Mouse (Mus musculus): ENCODE results near the gene Cdk5r2.

The Cdk5r2 gene

DNA sequence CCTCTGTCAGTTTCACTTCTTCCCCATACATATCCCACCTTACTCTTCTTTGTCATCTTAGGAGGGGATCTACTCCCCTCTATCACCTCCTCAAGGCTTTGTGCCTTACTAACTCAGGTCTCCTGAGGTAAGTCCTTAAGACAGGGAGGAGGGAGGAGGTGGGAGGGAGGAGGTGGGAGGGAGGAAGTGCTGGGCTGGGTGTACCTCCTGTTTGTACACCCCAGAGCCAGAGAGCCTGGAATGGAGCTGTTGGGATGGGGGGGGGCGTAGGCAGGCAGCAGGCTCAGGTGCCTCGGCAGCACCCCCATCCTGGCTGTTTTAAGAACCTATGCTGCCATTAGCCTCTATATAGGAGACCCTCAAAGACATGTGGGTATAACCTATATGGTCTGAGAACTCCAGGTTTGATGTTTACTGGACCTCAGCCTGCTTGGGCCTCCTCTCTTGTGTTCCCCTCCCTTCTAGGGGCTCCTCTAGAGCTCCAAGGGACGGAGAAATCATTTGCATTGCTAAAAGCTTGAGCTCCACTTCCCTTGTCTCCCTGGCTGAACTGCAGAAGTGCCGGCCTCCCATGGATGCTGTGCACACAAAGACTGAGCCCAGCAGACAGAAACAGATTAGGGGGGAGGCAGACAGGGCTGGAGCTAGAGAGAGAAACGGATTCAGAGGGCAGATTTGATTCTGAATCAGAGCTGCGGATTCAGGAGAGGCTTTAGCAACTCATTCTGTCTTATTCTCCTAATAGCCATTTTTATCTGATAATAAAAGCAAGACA is 3.5 kb upstream of the Cdk5r2 start:
- peak; percentile 63 to 64 for DNase-seq (ENCODE audit: low spot score in 2 of 2)

DNA sequence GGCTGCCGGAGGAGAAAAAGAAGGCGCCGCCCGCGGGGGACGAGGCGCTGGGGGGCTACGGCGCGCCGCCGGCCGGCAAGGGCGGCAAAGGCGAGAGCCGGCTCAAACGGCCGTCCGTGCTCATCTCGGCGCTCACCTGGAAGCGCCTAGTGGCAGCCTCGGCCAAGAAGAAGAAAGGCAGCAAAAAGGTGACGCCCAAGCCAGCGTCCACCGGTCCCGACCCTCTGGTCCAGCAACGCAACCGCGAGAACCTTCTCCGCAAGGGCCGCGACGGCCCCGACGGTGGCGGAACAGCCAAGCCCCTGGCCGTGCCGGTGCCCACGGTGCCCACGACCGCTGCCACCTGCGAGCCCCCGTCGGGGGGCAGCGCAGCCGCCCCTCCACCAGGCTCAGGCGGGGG is 422 bp downstream of the Cdk5r2 start:
- no peak for DNase-seq (ENCODE audit: low spot score in 2 of 2)

DNA sequence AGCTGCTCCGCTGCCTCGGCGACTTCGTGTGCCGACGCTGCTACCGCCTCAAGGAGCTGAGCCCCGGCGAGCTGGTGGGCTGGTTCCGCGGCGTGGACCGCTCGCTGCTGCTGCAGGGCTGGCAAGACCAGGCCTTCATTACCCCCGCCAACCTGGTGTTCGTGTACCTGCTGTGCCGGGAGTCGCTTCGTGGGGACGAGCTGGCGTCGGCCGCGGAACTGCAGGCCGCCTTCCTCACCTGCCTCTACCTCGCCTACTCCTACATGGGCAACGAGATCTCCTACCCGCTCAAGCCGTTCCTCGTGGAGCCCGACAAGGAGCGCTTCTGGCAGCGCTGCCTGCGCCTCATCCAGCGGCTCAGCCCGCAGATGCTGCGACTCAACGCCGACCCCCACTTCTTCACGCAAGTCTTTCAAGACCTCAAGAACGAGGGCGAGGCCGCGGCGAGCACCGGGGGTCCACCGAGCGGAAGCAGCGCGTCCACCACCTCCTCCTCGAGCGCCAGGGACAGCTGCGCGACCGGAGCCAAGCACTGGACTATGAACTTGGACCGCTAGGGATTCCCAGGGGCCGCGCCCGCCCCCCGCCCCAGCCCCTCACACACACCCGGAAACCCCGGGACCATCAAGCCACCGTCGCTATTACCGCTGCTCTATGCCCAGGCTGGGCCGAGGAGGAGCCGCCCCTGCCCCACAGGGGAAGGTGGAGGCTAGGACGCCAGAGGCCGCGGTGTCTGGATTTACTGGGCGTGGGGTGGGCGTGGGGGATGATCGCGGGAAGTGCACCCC is 1.1 kb downstream of the Cdk5r2 start:
- DNase-seq (ENCODE audit: low spot score in 2 of 2), result peak in 1 of 2 experiments; percentile 31

DNA sequence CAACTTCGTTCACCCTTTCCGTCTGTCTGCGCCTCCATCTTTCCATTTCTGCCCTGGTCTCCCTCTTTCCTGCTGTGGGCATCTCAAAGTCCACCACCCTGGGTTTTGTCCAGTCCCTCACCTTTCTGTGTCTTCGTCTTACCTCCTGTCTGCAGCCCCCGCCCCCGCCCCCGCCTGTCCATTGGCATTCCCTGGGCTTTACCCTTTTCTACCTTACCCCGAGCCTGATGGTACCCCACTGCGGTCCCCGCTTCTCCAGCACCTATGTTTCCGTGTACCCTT is 1.6 kb downstream of the Cdk5r2 start:
- no peak for DNase-seq (ENCODE audit: low spot score in 2 of 2)

DNA sequence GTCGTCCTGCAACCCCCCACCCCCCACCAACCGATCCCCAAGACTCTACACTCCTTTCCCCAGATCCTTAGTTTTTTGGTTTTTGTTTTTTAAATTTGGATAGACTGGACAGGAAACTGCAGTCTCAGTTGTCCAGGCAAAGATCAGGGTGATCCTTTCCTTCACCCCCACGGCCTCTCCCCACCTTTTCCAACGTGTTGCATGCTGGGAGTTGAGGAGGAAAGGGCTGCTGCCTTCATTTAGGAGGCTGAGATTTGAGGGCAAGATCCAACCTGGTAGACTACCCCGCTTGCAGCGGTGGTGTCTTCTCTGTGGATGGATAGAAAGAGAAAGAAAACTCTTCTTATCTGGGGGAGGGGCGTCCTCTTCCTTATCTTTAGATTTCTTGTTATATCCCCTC is 2.1 kb downstream of the Cdk5r2 start:
- DNase-seq (ENCODE audit: low spot score in 2 of 2), result no peak

DNA sequence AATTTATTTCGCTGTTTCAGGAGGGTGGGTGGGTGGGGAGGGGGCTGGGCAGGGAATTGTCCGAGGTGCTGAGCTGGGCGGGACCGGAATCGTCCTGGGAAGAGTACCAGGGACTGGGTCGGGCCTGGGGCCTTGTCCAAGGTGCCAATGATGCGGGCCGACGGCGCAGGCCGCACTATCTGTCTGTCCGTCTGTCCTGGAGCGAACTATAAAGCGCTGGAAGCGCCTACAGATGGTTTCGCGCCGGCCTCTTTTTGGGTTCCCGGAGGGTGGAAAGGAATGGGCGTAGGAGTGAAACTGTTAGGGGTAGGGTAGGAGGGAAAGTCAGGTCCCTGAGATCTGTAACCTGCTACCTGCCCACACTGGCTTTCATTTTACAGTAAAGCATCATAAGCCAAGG is 2.5 kb downstream of the Cdk5r2 start:
- DNase-seq (ENCODE audit: low spot score in 2 of 2), result peak in 1 of 2 experiments; percentile 33

DNA sequence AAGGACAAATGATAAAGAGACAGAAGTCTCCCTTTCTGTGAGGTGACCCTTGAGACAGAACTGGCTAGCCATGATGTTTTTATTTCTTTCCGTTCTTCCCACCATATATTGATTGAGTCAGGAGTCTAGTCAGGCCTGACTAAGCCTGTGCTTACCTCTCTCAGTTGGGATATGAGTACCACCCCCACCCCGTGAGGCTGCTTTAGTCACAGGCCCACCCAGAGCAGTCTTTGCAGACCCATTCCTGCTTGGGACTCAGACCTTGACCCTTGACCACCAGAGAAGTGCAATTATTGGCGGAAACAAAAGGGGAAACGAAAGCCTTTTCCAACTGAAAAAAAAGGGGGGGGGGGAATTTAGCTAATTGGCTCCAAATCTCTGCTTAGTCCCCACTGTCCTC is 2.9 kb downstream of the Cdk5r2 start:
- no peak for DNase-seq (ENCODE audit: low spot score in 2 of 2)

DNA sequence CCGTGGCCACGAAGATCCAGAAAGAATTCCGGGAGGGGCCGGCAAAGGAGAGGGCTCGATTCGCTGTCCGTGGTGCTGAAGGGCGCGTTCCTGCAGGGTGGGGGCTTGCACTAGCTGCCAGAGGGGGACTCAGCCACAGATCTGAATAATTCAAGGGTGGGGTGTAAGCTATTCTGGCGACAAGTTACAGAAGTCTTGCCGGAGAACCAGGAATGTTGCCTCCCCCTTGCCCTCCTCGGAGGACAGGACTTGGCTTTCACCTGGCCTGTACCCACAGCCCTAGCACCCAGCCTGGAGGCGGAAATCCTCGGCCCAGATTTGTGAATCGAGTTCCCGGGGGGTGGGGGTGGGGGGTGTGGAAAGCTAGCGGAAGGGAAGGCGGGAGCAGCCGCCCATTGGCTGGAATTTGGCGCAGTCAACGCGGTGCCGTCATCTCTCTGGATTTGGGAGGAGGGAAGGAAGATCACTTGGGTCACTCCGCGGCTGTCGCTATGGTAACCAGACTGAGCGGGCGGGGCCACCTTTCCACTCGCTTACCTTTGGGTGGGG is 3.5 kb downstream of the Cdk5r2 start:
- peak; percentile 86 to 90 for DNase-seq (ENCODE audit: low spot score in 2 of 2)

DNA sequence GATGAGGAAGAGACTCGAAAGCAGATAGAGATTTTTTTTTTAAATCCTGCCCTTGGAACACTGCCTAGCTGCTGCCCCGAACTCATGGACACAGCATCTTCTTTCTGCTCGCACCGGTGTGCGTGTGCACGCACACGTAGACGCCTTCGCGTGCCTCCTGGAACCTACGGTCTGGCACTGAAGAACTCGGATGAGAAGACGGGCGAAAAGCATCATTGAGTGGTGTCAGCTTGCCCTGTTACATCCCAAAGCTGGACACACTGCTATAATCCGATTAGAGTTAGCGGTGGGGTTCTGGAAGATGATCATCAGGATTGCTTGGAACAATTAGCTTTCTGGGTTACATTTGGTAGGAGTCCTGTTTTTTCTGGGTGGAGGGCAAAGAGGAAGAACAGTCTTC is 4.1 kb downstream of the Cdk5r2 start:
- DNase-seq (ENCODE audit: low spot score in 2 of 2), result peak in 1 of 2 experiments; percentile 25

DNA sequence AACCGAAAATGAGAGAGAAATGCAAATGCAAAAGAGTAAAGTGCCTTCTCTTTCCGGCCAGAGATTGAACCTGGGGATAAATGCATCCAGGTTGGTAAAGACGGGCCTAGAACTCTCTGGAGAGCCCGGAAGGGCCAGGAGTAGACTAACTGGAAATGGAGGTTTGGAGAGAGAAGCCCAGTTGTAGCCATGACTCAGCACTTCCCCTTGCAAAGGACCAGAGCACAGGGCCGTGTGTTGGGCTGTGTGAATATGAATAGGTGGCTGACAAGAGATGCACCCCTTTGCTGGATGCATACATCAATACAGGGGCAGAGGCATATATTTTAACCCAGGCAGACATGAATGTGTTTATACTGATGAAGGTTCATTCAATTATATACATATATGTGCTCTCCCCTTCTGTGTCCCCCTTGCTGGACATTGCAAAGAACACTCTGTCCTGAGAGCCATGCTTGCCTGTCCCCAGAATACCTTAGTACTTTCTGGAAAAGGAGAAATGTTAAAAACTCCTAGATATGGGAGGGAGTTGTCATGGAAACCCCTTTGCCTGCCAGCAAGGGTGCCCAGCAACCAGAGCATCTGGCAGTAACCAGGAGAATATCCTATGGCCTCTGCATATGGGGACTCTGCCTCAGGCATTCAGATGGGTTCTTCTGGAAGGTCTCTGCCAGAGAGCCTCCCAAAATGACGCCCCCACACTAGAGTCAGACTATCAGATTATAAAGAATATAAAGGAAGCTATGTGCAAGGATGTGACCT is 4.7 kb downstream of the Cdk5r2 start:
- DNase-seq (ENCODE audit: low spot score in 2 of 2), result peak in 1 of 2 experiments; percentile 48

DNA sequence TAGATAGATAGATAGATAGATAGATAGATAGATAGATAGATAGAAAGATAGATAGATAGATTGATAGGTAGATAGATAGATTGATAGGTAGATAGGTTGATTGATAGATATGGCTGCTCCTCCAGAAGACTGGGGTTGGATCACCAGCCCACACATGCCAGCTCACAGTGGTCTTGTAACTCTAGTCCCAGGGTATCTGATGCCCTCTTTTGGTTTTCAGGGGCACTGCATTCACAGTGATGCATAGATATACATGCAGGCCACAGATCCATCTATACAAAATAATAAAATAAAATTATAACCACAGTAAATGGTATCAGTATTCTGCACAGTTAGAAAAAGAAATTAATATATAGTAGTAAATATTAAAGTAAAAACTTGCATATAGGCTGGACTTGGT is 7.0 kb downstream of the Cdk5r2 start:
- DNase-seq (ENCODE audit: low spot score in 2 of 2), result no peak

DNA sequence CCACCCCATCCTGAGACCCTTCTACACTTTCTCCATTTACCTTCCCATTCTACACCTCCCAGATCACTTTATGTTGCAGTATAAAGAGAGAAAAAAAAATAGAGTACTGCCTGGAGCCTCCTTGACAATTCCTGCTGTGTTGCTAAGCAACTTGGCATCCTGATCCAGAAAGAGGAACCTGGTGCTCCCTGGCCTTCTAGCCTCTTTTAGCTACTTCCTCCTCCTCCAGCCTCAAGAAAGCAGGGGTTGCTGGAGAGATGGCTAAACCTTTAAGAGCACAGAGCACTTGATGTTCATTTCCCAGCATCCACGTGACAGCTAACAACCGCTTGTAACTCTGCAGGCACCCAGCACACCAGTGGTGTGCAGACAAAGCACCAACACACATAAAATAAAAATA is 17.5 kb downstream of the Cdk5r2 start:
- DNase-seq (ENCODE audit: low spot score in 2 of 2), result no peak

DNA sequence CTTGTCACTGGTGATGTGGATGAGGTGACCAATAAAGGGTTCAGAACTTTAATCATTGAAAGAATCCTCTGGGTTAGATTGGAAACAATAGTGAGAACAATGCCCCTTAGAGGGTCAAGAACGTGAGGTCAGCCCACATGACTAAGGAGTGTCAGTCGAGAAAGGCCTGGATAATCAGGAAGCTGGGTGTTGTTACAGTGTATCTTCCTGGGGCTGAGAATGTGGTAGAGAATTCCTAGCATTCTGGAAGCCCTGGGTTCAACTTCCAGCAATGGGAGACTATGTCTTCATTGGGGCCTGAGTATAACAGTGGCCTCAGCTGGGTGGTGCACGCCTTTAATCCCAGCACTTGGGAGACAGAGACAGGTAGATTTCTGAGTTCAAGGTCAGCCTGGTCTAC is 22.5 kb downstream of the Cdk5r2 start:
- DNase-seq (ENCODE audit: low spot score in 2 of 2), result no peak

DNA sequence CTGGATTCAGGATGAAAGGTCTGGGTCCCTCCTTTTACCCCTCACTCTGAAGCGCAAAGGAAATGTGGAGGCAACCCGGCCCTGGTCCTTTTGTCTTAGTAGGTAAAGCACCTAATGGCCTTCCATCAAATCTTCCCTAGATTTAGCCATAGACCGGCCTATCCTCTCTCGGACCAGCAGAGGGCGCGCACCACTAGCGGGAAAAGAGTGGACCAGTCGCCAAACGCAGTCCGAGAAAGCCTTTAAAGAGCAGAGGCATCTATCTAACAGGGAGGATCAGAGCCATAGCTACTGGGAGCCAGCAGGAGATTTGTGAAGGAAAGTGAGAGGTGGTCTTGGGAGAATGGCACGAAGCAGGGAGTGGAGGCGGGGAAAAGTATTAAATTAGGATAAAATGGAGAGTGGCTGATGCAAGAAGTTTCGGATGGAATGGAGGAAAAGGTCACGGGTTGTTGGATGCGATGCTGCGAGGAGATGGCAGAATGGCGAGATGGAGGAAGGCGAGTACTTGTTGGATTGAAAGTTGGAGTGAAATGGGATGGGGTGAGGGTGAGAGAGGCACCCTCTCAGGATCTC is 26.1 kb downstream of the Cdk5r2 start:
- peak; percentile 69 to 71 for DNase-seq (ENCODE audit: low spot score in 2 of 2)

DNA sequence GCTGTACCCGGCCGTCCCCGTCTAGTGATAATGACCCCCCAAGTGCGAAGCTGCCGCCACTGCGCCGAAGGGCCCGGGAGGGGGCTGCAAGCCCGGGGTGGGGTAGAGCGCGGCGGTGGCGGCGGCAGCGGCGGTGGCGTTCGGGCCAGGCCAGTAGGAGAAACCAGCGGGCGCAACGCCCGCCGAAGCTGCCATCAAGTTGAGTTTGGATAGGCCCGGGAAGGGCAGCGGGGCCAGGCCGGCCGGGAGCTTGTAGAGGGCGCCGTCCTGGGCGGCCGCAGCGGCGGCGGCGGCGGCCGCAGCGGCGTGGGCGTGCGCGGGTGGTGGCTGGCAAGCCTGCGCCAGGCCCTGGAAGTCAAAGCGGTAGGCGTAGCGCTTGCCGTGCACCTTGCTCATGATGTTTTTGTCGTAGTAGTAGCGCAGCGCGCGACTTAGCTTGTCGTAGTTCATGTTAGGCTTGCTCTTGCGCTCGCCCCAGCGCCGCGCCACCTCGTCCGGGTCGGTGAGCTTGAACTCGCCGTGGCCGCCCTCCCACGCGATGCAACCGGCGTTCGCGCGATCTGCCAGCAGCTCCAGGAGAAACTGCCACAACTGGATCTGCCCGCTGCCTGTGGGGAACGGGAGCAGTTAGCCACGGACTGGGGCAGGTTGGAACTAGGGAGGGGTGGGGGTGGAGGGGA is 27.5 kb downstream of the Cdk5r2 start:
- DNase-seq (ENCODE audit: low spot score in 2 of 2), result no peak

DNA sequence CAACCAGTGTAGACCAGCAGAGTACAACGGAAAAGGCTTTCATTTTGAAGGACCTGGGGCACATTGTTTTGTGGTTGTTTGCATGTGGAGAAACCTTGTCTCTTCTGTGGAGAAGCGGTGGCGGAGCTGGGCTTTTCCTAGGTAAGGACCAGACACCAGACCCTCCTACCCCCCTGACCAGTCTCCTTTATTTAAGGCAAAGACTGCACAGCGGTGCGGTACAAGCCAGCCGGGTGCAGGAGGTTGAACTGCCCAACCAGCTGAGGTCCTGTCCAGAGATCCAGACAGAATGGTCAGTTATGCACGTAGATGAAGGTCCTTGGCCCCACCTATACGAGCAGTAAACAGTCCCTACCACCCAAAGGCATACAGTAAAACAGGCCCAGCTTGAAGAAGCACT is 28.1 kb downstream of the Cdk5r2 start:
- DNase-seq (ENCODE audit: low spot score in 2 of 2), result no peak

DNA sequence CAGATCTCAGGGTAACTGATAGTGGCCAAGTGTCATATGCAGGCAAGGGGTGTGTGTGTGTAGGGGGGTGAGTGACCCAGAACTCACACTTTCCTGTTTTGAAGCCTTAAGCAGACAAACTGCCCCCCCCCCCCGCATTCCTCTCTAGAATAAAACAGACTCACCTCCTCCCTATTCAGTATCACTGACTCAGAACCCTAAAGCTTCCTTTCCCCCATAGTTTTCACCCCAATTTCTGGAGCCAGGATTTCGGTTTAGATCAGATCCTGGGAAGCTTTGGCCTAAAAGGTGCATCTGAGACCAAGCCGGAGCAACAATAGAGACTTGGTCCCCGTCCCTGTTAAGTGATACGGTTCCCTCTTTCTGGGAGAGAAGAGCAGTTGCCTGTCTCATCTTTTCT is 28.7 kb downstream of the Cdk5r2 start:
- DNase-seq (ENCODE audit: low spot score in 2 of 2), result no peak

DNA sequence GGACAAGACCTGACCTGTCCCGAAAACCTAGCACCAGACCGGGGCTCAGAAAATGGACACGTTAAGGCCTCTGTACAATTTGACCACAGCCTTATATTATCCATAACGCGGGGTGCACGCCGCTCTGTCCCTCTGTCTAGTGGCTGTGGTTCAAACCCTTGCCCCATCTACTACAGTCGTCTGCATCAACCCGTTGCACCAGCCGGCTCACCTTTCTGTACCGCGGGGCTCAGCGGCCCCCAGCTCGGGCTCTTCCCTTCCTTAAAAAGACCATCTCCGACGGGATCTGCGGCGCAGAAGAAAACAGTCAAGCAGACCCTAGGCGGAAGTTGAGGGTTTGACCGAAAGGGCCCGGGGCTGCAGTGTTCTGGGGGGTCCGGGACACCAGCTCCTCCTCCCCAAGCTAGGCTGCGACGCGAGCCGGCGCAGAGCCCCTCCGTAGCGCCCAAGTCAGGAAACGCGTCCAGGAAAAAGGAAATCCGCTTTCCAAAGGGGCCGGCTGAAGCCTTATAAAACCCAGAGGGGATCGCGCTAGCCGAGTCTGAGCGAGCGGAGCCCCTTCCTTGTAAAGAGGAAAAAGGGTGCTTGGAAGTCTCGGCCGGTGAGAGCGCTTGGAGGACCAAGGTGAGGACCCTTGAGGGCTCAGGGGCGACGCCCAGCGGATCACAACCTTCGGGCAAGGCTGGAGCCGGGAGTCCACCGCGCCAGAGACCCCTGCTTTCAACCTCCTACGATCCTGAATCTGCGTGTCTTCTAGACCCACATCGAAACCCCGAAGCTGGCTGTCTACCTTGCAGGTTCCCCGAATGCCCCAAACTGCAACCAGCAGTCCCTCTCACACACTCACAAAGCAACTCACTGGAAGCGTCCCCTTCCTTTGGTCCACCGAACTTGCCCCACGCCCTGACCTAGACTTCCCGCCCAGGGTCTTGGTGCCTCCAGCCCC is 29.7 kb downstream of the Cdk5r2 start:
- no peak for DNase-seq (ENCODE audit: low spot score in 2 of 2)

DNA sequence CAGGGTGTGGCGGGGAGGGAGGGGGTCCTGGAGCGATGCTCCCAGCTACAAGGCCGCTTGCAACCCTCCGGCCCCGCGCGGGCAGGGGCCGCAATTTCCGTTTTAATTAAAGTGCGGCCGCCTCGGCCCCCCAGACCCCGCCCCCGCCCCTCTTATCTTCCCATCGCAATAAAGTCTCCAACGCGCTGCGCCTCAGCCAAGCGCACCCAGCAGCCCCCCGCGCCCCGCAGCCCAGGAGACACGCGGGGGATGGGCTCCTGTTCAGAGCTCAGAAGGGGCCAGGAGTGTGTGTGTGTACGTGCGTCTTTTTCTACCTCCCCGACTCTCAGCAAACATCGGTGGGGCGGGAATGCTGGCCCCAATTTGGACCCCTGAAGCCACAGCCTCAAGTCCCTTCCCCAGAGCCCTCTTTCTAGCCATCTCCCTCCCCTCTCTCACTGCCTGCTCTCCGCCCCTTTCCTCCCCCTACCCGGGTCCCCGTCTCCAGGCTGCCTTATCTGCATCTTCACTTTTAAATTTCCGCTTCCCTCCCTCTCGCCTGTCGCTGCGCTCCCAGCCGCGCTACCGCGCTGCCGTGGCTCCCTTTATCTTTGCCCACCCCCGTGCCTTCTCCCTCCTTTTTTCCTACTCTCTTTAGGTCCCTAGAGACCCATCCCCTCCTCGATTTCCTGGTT is 30.8 kb downstream of the Cdk5r2 start, which contains the start of gene Fev:
Fev (minus strand) TSS at position 51 of the 674 bp plus-strand sequence.
- DNase-seq (ENCODE audit: low spot score in 2 of 2), result no peak

DNA sequence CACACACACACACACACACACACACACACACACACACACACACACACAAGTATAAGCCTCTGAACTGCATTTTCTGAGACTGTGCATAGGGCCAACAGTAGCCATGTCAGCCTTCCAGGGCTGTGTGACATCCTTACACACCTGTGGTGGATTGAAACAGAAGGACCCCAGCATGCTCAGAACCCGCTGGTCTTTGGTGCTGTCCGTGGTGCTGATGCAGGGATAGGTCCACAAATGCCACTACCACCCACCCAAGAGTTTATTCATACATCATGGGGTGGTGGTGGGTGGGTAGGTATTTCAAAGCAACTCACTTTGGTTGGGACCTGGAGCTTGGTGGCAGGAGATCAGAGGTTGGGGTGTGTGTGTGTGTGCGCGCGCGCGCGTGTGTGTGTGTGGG is 36.8 kb downstream of the Cdk5r2 start:
- DNase-seq (ENCODE audit: low spot score in 2 of 2), result no peak

Measured in frontal cortex, postnatal 36 days (tissue).